Mouse (Mus musculus) midbrain, embryonic 13.5 days (tissue): ENCODE results near the gene Gsg1l. TPM values are rescaled to one million over a fixed set of nuclear protein-coding genes. Genes with fewer than 3 reads are reported as not detected.

ENCODE experiments used
- ATAC-seq: fragments of 200-750 bp; cut with Nextera tagmentation; 2 replicates; pipeline ENCODE4 v1.8.0; 2017; ENCODE audit warnings: mild to moderate bottlenecking, moderate TSS enrichment, moderate library complexity
- H3K27ac ChIP-seq: fragments of 300-500 bp; sonication (generic); 2 replicates; pipeline ENCODE4 v1.5.1; 2015; ENCODE audit warnings: inconsistent platforms, mild to moderate bottlenecking, moderate library complexity
- H3K27me3 ChIP-seq: fragments of 300-500 bp; sonication (generic); 2 replicates; pipeline ENCODE4 v1.6.1; 2015; ENCODE audit warnings: mild to moderate bottlenecking, inconsistent platforms
- H3K36me3 ChIP-seq: fragments of 300-500 bp; sonication (generic); 2 replicates; pipeline ENCODE4 v1.6.1; 2015; ENCODE audit warnings: mild to moderate bottlenecking, inconsistent platforms
- H3K4me1 ChIP-seq: fragments of 300-500 bp; sonication (generic); replicated peaks from 2 replicates; pipeline ENCODE4 v1.6.1; 2015; ENCODE audit warnings: inconsistent platforms
- H3K4me2 ChIP-seq: fragments of 300-500 bp; sonication (generic); replicated peaks from 2 replicates; pipeline ENCODE4 v1.6.1; 2015; ENCODE audit warnings: moderate library complexity, mild to moderate bottlenecking, inconsistent platforms
- H3K4me3 ChIP-seq: fragments of 300-500 bp; sonication (generic); replicated peaks from 2 replicates; pipeline ENCODE4 v1.5.1; 2015; ENCODE audit warnings: mild to moderate bottlenecking, inconsistent platforms
- H3K9ac ChIP-seq: fragments of 300-500 bp; sonication (generic); replicated peaks from 2 replicates; pipeline ENCODE4 v1.6.1; 2015; ENCODE audit warnings: mild to moderate bottlenecking, inconsistent platforms
- H3K9me3 ChIP-seq: fragments of 300-500 bp; sonication (generic); 2 replicates; pipeline ENCODE4 v1.6.1; 2016; ENCODE audit warnings: mild to moderate bottlenecking, inconsistent platforms
- WGBS: fragments of 180-500 bp; shearing (Covaris S2); methylation state at CpG from one replicate; pipeline ENCODE4 v1.1.7; 2015; 5-methylcytosine and 5-hydroxymethylcytosine counted together
- polyA plus RNA-seq: library from polyadenylated mRNA; unstranded; fragments of >200 nt; fragmentation: Nextera tagmentation; extraction: Ambion mirVana; gene quantifications from 2 replicates; pipeline ENCODE4 v1.2.1, GENCODE M21; 2015

Gene Gsg1l
- polyA plus RNA-seq, 1 experiment from 2014 or later = 6.8 TPM

DNA sequence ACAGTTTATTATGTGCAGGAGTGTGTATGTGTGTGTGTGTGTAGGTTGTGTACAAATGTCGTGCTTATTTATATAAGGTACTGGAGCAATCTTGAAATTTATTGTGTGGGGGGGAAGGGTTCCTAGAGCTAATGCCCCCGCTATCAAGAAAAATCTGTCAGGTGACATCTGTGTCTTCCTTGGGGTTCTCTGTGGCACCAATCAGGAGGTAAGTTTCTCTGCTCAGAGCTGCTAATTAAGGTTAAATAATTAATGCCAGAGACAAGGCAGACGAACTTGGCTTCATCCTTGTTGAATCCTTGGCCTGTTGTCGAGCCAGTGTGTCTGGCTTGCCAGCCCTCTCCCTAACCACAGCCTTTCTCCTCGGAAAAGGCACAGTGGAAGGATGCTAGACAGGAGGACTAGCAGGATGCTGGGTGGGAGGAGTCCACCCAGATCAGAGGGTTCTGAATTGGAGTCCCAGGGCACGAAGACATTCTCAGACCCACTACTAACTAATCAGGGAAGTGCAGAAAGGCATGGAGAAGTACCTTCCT is 89.8 kb downstream of the Gsg1l start:
- Histone ChIP-seq H3K36me3 (no peaks in the 10 kb centered on the region), H3K4me3 (no peak overlapping the region), H3K27ac (peak overlapping the region; percentile 39; the same call in 1 of the 2 replicates), H3K27me3 (no peaks in the 10 kb centered on the region), H3K4me2 (no peak overlapping the region), H3K9ac (no peak overlapping the region), H3K9me3 (peaks cover 3% of the 10 kb centered on the region; the same call in 1 of the 2 replicates), H3K4me1 (peaks cover 21% of the 10 kb centered on the region)
- WGBS = 68% methylated on average over 6 of the region's 6 CpGs
- peak; percentile 46; the same call in 1 of the 2 replicates for ATAC-seq

DNA sequence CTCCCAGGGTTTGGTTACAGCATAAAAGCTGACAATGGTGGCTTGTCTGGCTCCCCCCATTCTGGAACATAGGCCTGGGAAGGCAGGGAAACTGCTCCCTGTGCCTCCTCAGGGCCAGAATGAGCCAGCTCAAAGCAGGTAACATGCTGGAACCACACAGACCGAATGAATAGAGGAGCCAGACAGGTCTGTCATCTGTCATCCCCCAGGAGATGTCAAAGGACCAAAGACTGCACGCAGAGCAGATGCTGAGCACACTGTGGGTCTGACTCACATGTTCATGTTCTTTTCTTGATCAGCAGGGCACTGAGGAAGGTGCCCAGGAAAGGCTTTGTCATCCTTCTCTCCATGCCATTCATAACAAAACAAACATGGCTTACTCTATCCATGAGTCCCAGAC is 90.4 kb downstream of the Gsg1l start:
- Histone ChIP-seq H3K4me1 (peaks cover 21% of the 10 kb centered on the region), H3K9me3 (peaks cover 3% of the 10 kb centered on the region; the same call in 1 of the 2 replicates), H3K36me3 (no peaks in the 10 kb centered on the region), H3K27ac (peak overlapping the region; percentile 39; the same call in 1 of the 2 replicates), H3K4me3 (no peak overlapping the region), H3K27me3 (no peaks in the 10 kb centered on the region), H3K9ac (no peak overlapping the region), H3K4me2 (no peak overlapping the region)
- WGBS = 55% methylated on average over 2 of the region's 2 CpGs
- no peak for ATAC-seq

DNA sequence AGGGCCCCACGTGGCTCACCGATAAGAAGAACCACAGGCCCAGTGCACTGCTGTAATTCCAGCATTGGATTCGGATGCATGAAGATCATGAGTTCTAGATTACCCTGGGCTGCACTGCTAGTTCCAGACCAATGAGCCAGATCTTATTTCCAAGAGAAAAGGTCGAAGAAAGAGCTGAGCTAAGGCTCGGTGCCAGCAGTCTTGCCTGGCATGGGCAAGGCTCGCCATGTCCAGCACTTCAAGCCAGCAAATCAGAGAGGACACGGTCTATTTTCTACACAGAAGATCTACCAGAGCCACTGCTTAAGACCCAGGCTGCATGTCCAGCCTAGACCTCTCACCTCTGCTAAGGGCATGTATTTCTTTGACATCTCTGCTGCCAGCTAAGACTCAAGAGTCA is 92.2 kb downstream of the Gsg1l start:
- no peak overlapping the region for H3K4me2 ChIP-seq
- WGBS = 73% methylated on average over 7 of the region's 7 CpGs
- no peak overlapping the region for H3K4me3 ChIP-seq
- H3K9ac ChIP-seq = no peak overlapping the region
- H3K9me3 ChIP-seq = no peaks in the 10 kb centered on the region
- H3K27me3 ChIP-seq = 0 out of 2 replicates have a peak, but pooled peaks cover 3% of the 10 kb centered on the region
- no peak for ATAC-seq
- H3K27ac ChIP-seq = no peak overlapping the region
- H3K4me1 ChIP-seq = peaks cover 21% of the 10 kb centered on the region
- H3K36me3 ChIP-seq = no peaks in the 10 kb centered on the region

GRCm38 (mm10) chr7:125989489-125989888 is 92.7 kb downstream of the Gsg1l start:
- Histone ChIP-seq H3K36me3 (no peaks in the 10 kb centered on the region), H3K4me3 (no peak overlapping the region), H3K4me2 (no peak overlapping the region), H3K4me1 (peaks cover 21% of the 10 kb centered on the region), H3K9ac (no peak overlapping the region), H3K9me3 (no peaks in the 10 kb centered on the region), H3K27ac (no peak overlapping the region), H3K27me3 (0 out of 2 replicates have a peak, but pooled peaks cover 3% of the 10 kb centered on the region)
- WGBS = 6% methylated on average over 4 of the region's 4 CpGs
- ATAC-seq = no peak

GRCm38 (mm10) chr7:125988326-125988725 is 93.9 kb downstream of the Gsg1l start:
- Histone ChIP-seq H3K4me3 (no peak overlapping the region), H3K27me3 (0 out of 2 replicates have a peak, but pooled peaks cover 3% of the 10 kb centered on the region), H3K9ac (no peak overlapping the region), H3K4me2 (no peak overlapping the region), H3K27ac (no peak overlapping the region), H3K9me3 (no peaks in the 10 kb centered on the region), H3K36me3 (no peaks in the 10 kb centered on the region), H3K4me1 (peaks cover 32% of the 10 kb centered on the region)
- ATAC-seq = no peak
- 85% methylated on average over 3 of the region's 3 CpGs for WGBS

GRCm38 (mm10) chr7:125987117-125987516 is 95.1 kb downstream of the Gsg1l start:
- Histone ChIP-seq H3K36me3 (no peaks in the 10 kb centered on the region), H3K9ac (no peak overlapping the region), H3K4me3 (no peak overlapping the region), H3K4me1 (peaks cover 31% of the 10 kb centered on the region), H3K9me3 (no peaks in the 10 kb centered on the region), H3K27me3 (peaks cover 5% of the 10 kb centered on the region; the same call in 1 of the 2 replicates), H3K4me2 (no peak overlapping the region), H3K27ac (no peak overlapping the region)
- no peak for ATAC-seq
- 76% methylated on average over 3 of the region's 3 CpGs for WGBS

GRCm38 (mm10) chr7:125985565-125985964 is 96.6 kb downstream of the Gsg1l start:
- 86% methylated on average over 10 of the region's 10 CpGs for WGBS
- peaks cover 8% of the 10 kb centered on the region; the same call in 1 of the 2 replicates for H3K27me3 ChIP-seq
- no peak for ATAC-seq
- no peak overlapping the region for H3K4me2 ChIP-seq
- no peaks in the 10 kb centered on the region for H3K9me3 ChIP-seq
- H3K9ac ChIP-seq = no peak overlapping the region
- H3K27ac ChIP-seq = no peak overlapping the region
- H3K4me3 ChIP-seq = no peak overlapping the region
- H3K36me3 ChIP-seq = no peaks in the 10 kb centered on the region
- peaks cover 23% of the 10 kb centered on the region for H3K4me1 ChIP-seq

DNA sequence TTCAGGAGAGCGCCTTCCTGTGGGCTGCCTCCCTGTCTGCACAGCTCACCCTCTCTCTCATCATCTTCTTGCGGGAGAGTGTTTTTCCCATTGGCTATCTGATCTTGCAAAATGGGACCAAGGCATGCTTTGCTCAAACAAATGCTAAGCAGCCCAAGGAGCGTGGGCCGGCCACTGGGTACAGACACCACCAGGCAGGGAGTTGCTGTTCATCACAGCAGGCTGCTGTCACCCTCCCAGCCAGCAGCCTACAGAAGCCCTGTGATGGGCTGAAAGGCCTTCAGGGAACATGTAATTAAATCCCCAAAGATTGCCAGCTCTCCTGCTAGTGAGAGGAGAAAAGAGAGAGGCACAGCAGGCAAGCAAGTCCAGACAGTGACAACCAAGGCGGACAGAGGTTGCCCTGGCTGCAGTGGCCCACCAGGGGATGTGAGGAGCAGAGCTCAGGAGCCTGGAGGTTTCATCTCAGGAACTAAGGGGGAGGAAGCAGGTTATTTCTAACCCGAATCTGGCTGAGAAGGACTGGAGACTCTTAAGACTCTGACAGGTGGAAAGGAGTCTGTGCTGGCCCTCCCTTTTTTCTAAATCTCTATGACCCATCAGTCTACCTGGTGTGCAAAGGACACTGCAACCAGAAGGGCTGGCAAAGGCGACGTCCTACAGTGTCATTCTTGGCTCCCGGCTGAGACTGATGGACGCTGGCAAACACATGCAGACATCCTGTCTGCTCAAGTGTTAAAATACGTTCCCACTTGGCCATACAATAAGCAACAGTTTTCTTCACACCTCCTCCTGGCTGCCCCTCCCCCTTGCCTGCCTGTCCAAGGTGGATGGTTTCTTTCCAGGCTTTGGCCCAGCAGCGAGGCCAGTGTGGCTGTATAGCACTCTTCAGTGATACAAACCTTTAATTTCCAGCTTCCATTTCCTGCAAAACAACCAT is 98.0 kb downstream of the Gsg1l start:
- Histone ChIP-seq H3K9ac (no peak overlapping the region), H3K9me3 (no peaks in the 10 kb centered on the region), H3K4me1 (peaks cover 17% of the 10 kb centered on the region), H3K36me3 (no peaks in the 10 kb centered on the region), H3K4me2 (no peak overlapping the region), H3K4me3 (no peak overlapping the region), H3K27ac (0 out of 2 replicates have a peak overlapping the region, but pooled peaks have one; percentile 11), H3K27me3 (peaks cover 8% of the 10 kb centered on the region; the same call in 1 of the 2 replicates)
- WGBS = 29% methylated on average over 12 of the region's 12 CpGs
- ATAC-seq = peak; percentile 63

DNA sequence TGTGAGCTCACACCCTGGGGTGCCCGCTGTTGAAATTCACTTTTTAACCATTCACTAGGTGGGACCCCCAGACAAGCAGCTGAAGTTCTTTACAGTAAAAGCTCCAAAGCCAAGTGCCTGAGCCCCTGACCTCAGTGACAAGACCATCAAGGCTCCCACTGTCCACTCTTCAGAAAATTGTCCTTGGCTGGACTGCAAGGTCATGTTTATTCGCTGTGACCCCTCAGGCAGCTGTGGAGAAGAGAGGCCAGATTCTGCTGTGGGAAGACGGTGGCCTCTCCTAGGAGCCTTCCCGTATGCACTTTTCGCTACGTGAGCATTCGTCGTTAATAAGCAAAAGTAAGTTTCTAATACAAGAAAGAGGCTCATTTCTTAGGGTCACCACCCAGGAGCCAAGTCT is 102.6 kb downstream of the Gsg1l start:
- 91% methylated on average over 8 of the region's 8 CpGs for WGBS
- Histone ChIP-seq H3K4me2 (no peak overlapping the region), H3K36me3 (no peaks in the 10 kb centered on the region), H3K9me3 (no peaks in the 10 kb centered on the region), H3K27me3 (peaks cover 5% of the 10 kb centered on the region; the same call in 1 of the 2 replicates), H3K27ac (no peak overlapping the region), H3K4me1 (peaks cover 14% of the 10 kb centered on the region), H3K9ac (no peak overlapping the region), H3K4me3 (no peak overlapping the region)
- no peak for ATAC-seq

GRCm38 (mm10) chr7:125976695-125977094 is 105.5 kb downstream of the Gsg1l start:
- H3K4me3 ChIP-seq = no peak overlapping the region
- peaks cover 16% of the 10 kb centered on the region; the same call in 1 of the 2 replicates for H3K4me1 ChIP-seq
- H3K9me3 ChIP-seq = no peaks in the 10 kb centered on the region
- 84% methylated on average over 9 of the region's 9 CpGs for WGBS
- no peak overlapping the region for H3K9ac ChIP-seq
- H3K27ac ChIP-seq = no peak overlapping the region
- H3K4me2 ChIP-seq = no peak overlapping the region
- H3K36me3 ChIP-seq = no peaks in the 10 kb centered on the region
- H3K27me3 ChIP-seq = no peaks in the 10 kb centered on the region
- ATAC-seq = no peak

DNA sequence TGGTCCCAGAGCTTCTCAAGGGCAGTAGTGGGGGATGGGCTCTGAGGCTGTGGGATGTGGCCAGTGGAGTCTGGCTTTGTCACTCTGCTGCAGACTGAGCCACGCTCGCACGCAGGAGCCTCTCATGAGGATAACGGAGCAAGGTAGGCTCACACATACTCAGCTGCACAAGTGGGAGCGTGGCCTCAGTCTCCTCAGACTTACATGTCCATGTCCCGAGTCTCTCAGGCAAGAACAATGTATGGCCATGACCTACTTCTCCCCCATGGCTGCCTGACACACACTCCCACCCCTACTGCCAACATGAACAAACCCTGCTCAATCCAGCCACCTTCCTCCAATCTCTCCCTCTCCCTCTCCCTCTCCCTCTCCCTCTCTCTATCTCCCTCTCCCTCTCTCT is 106.8 kb downstream of the Gsg1l start:
- Histone ChIP-seq H3K4me1 (peaks cover 18% of the 10 kb centered on the region; the same call in 1 of the 2 replicates), H3K27me3 (no peaks in the 10 kb centered on the region), H3K4me3 (no peak overlapping the region), H3K4me2 (no peak overlapping the region), H3K27ac (no peak overlapping the region), H3K9ac (no peak overlapping the region), H3K9me3 (no peaks in the 10 kb centered on the region), H3K36me3 (no peaks in the 10 kb centered on the region)
- no peak for ATAC-seq
- 65% methylated on average over 6 of the region's 6 CpGs for WGBS

DNA sequence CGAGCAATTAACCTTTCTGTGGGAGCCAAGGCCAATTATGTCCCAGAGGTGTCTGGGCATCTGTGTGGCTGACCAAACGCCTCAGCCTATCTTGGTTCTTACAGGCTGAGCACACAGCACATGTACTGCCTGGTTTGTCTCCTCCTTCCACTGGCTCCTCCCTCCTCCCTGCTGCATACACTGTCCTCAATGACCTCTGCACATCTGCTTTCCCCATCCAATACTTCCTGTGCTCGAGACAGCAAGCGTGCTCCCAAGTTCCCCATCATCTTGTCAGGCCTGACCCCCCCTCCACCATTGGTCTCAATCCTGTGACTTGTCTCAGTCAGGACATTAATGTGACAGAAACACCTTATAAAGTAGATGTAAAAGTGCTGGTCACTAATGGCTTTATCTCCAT is 108.3 kb downstream of the Gsg1l start:
- Histone ChIP-seq H3K4me2 (no peak overlapping the region), H3K4me1 (peaks cover 18% of the 10 kb centered on the region; the same call in 1 of the 2 replicates), H3K9ac (no peak overlapping the region), H3K27ac (no peak overlapping the region), H3K27me3 (no peaks in the 10 kb centered on the region), H3K9me3 (no peaks in the 10 kb centered on the region), H3K36me3 (no peaks in the 10 kb centered on the region), H3K4me3 (no peak overlapping the region)
- no peak; the same call in 1 of the 2 replicates for ATAC-seq
- 70% methylated on average over 4 of the region's 4 CpGs for WGBS
